Comparison of ENCODE assay signal across 13 mouse cellular contexts in the genomic region with DNA sequence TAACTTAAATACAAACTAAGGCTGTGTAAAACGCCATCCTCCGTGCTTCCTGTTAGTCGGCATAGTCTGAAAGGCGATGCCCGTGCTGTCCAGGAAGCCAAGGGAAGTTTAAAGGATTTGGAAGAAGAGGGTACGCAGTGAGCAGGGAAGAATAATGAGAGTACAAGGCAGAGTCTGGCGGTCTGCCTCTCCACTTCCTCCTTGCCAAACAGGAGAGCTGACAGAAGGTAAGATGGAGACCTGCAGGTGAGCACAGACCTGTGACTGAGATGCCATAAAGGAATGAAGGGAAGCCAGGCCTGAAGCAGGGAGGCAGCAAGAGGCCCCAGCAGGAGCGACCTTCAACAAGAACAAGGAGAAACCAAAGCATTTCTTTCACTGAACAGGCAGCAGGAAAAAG.
"Had no signal": no experiment of that assay in that cellular context is flagged by ENCODE, and none has a peak within 500 bp of the region (broad histone marks: within the 10 kb centered on the region; RNA-seq: fewer than 3 reads in every experiment).

No protein-coding gene starts in this region.

- H3K9ac ChIP-seq: liver, embryonic 15.5 days; midbrain, embryonic 13.5 days; neural tube, embryonic 15.5 days had no signal

- H3K36me3 ChIP-seq: liver, embryonic 15.5 days had no signal

- DNase-seq: kidney, postnatal 4 days; lung, adult 2 months; lung, postnatal 36 days; right cerebral cortex, adult 18-20 months; right cerebral cortex, postnatal 25 days; thymus, postnatal 36 days had no signal

- H3K4me3 ChIP-seq: layer of hippocampus, adult 2 months; limb, embryonic 10.5 days; liver, embryonic 15.5 days; midbrain, embryonic 13.5 days; neural tube, embryonic 15.5 days had no signal

- H3K9me3 ChIP-seq: limb, embryonic 10.5 days; liver, embryonic 15.5 days; midbrain, embryonic 13.5 days; neural tube, embryonic 15.5 days had no signal

- ATAC-seq: lung, postnatal 0 days; midbrain, embryonic 13.5 days had no signal

- H3K4me2 ChIP-seq: liver, embryonic 11.5 days; liver, embryonic 15.5 days; midbrain, embryonic 13.5 days; neural tube, embryonic 15.5 days had no signal

- H3K27me3 ChIP-seq: midbrain, embryonic 13.5 days; neural tube, embryonic 15.5 days had no signal

- H3K27ac ChIP-seq: layer of hippocampus, adult 2 months; limb, embryonic 10.5 days; liver, embryonic 15.5 days; midbrain, embryonic 13.5 days; neural tube, embryonic 15.5 days had no signal
